Mouse (Mus musculus): ENCODE measurements around the gene Elk3. TPM values are rescaled to one million over a fixed set of nuclear protein-coding genes. Genes with fewer than 3 reads are reported as not detected.

Elk3 gene
- total RNA-seq, 1 experiment from 2014 or later: 47.1 TPM

DNA sequence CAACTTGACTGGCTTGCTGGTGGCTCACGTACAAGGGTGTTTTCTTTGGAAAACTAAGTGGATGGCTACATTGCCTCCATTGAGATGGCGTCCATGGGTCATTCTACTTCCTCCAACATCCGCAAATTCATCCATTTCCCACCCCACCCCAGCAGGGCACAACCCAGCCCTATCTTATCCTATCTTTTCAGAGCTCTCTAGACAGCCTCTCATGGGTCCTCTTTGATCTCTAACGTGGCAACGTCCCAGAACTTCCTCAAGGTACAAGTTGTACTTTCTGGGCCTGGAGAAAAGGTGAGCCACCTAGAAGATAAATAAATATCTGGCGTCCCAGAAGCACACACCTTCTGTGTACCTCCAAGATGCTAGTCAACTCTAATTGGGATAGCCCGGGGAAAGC is 17.3 kb downstream of the Elk3 start:
- no peak for DNase-seq

- DNase-seq: peak; percentile 87
These were observed 19.1 kb downstream of the Elk3 start for GRCm38 (mm10) chr10:93291843-93292242.

GRCm38 (mm10) chr10:93291352-93291751 is 19.6 kb downstream of the Elk3 start:
- peak; percentile 62 for DNase-seq

GRCm38 (mm10) chr10:93289404-93289803 is 21.5 kb downstream of the Elk3 start:
- no peak for DNase-seq

- peak; percentile 73 for DNase-seq
These were observed 22.6 kb downstream of the Elk3 start for GRCm38 (mm10) chr10:93288336-93288735.

GRCm38 (mm10) chr10:93287551-93288145 is 23.3 kb downstream of the Elk3 start:
- no peak for DNase-seq

- DNase-seq: no peak
These were observed 25.4 kb downstream of the Elk3 start for GRCm38 (mm10) chr10:93285489-93285888.

DNA sequence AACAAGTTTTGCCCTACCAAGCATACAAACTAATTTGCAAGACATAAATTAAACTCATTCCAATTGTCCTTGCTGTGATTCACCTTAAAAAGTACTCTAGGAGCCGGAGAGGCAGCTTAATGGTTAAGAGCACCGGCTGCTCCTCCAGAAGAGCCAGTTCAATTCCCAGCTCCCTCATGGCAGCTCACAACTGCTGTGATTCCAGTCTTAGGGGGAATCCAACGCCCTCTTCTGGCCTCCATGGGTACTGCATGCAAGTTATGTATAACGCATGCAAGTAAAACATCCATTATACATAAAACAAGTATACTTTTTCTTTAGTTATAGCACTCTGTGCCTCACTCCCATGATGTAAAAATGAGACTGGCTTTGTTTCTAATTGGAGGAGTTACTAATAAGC is 27.7 kb downstream of the Elk3 start:
- DNase-seq: no peak

GRCm38 (mm10) chr10:93282526-93282964 is 28.4 kb downstream of the Elk3 start:
- DNase-seq: peak; percentile 58

- no peak for DNase-seq
These were observed 29.8 kb downstream of the Elk3 start for GRCm38 (mm10) chr10:93281092-93281491.

DNA sequence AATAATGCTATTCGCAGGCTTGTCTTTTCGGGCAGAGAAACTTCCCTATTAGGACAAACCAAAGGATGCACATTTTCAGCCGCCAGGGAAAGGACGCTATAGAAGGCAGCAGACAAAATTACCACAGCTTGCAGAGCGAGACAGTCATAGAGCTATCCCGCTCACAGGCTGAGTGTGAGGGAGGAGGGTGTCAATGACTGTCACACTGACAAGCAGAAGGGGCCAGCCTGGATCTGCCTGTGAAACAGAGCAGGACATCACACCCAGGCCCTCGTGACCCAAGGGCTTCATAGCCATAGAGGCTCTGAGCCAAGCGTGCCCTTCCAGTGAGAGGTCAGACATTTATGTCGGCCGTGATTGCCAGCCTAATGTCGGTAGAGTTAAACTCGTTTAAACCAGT is 30.3 kb downstream of the Elk3 start:
- no peak for DNase-seq

DNA sequence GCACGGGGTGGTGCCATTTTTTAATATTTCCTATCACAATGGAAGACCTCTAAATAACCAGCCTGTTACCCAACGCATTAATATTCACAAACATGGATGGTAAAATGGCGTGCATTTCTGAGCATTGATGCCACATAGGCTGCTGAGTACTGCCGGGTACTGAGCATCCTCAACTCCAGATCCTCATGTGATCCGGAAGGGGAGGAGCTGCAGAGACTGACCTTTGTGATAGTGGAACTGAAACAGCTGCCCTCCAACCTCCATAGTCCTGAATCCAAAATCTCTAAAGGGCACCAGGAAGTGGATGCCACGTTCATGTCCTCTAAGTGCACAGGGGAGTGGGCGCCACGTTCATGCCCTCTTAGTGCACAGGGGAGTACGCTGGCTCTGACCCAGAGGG is 31.9 kb downstream of the Elk3 start:
- no peak for DNase-seq

- DNase-seq: no peak
These were observed 32.6 kb downstream of the Elk3 start for GRCm38 (mm10) chr10:93278361-93278760.

- no peak for DNase-seq
These were observed 34.1 kb downstream of the Elk3 start for GRCm38 (mm10) chr10:93276857-93277256.

- peak; percentile 56 for DNase-seq
These were observed 34.6 kb downstream of the Elk3 start for GRCm38 (mm10) chr10:93276349-93276763.

- no peak for DNase-seq
These were observed 35.5 kb downstream of the Elk3 start for GRCm38 (mm10) chr10:93275212-93276136.

GRCm38 (mm10) chr10:93274277-93274696 is 36.6 kb downstream of the Elk3 start:
- DNase-seq: no peak

DNA sequence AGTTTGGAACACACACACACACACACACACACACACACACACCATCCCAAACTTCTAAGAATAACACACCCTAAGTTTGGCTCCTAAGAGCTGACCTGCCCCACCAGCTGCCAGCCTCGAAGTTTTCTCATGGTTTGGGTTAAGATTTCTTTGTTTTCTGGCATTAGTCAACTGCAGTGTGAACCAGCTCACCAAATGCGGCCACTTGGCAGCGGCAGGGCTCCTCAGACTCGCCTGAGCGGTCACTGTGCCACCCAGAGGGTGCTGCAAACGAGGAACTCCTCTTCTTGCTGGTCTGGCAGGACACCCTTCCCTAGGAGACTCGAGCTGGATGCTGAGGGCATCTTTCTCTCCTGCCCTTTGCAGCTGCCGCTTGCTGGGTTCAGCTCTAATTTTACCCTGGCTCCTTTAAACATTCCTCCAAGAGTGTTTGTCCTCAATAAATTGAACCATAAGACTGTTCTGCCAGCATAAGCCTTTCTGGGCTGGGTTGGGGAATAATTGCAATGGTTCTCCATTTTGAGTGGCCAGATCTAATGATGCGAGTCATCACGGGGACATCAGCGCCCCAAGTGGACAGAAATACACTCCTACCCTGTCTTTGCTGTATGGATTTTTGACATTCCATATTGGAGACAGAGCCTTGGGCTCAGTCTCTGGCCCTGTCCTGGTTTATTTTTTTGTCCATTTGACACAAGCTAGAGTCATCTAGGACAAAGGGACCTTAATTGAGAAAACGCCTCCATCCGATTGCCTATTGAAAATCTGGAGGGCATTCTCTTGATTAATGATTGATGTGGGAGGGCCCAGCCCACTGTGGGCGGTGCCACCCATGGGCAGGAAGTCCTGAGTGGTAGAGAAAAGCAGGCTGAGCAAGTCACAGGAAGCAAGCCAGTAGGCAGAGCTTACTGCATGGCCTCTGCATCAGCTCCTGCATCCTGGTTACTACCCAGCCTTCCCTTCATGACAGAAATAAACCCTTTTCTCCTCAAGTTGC is 37.7 kb downstream of the Elk3 start:
- no peak for DNase-seq

GRCm38 (mm10) chr10:93271831-93272230 is 39.1 kb downstream of the Elk3 start:
- DNase-seq: no peak

DNA sequence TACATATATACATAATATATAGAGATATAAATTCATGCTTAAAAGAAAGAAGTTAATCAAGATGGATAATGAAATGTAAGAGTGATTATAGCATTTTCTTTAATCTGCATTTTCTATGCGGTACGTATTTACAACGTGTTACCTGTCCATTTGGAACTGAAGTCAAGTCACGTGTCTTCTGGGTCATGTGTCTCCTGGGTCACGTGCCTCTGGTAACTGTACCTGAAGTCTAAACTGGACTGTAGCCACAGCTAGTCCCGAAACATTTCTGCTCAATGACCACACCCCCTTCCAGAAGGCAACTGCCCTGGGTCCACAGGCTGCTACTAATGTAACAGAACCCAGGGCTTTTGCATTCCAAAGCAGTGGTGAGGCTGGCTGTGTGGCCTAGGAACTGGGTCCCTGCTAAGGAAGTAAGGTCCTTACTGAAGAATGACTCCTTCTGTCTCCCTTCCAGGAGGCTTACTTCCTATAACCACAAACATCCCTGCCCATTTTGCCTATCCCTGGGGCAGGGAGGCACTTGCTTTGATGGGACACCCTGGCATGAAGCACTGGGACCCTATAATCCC is 40.0 kb downstream of the Elk3 start:
- no peak for DNase-seq

DNA sequence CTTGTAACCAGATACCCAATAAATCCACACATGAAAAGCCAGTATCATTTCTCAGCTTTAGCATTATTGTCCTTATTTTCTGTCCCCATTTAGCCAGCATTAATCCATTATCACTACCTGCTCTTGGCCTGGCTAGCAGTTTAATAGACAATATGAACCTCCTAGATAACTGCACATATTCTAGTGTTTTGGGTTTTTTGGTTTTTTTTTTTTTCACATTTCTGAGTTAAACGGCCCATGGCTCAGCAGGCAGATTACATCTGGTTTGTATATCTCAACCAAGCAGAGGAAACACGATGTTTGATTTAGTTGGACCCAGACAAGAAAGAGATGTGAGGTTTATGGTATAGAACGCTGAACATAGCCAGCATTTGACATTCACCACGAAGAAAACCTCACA is 41.2 kb downstream of the Elk3 start:
- DNase-seq: no peak

DNA sequence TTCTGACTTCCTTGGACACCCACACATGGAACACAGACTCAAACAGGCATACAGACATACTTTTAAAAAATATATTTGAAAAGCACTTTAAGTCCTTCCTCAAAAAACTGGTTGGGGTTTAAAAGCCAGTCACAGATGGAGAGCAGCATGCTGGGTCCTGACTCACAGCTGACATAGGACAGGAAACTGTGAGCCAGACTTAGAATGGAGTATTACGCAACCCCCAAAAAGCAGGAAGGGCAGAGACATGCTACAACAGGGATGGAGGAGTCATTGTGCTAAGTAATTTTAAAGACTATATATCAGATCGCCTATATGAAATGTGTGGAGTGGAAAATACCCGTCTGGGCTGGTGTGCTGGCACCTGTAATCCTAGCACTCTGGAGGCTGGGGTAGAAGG is 42.6 kb downstream of the Elk3 start:
- no peak for DNase-seq
